In the genomic region with DNA sequence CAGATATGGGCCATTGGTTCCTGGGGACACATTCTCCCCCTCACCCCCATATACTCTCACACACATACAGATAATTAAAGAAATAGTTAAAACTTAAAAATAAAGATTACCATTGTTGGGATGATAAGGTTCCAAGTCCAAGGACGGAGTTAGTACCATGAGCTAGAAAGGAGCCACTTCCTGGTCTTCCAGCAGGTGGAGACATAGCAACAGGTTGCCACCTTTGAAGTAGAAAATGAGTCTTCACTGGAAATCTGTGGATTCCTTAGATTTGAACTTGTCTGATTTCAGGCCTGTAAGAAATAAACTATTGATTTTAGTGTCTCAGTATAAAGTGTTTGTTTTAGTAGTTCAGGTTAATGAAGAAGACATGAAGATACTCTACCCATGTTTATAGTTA, we compare ENCODE assay signal across 10 mouse cellular contexts.
DNase-seq lines count a peak whose midpoint lies in the region; ATAC-seq and TF ChIP-seq lines count a peak whose summit lies in the region.
"Had no signal": no experiment of that assay in that cellular context is flagged by ENCODE, and none has a peak within 500 bp of the region (broad histone marks: within the 10 kb centered on the region; RNA-seq: fewer than 3 reads in every experiment).

No protein-coding gene starts in this region.

- no peak for DNase-seq in gastrocnemius, adult 2 months
- DNase-seq in gastrocnemius, postnatal 10 days = no peak
- peak; percentile 2 for DNase-seq in liver
- no peak for DNase-seq in liver, embryonic 11.5 days (ENCODE audit: low spot score)
- no peak for DNase-seq in Patski (ENCODE audit: low read depth, low spot score)
- peak; percentile 39 to 53 for DNase-seq in kidney, postnatal 4 days
- no peak for DNase-seq in yolk sac, embryonic 10.5 days (ENCODE audit: low spot score)
- DNase-seq in cerebellum, adult 2 months = no peak

- H3K36me3 ChIP-seq in liver, embryonic 11.5 days (ENCODE audit: control insufficient read depth, insufficient read depth, low read length) = no peaks in the 10 kb centered on the region
- H3K36me3 ChIP-seq: forebrain, embryonic 10.5 days; limb, embryonic 12.5 days had no signal

- TF ChIP-seq CTCF in gastrocnemius, adult 2 months (IDR thresholded peaks at IDR 0.05) = peak; percentile 45
- peak; percentile 66 for TF ChIP-seq CTCF in Patski (IDR thresholded peaks at IDR 0.05)
- no peak for TF ChIP-seq CTCF in cerebellum, adult 2 months (IDR thresholded peaks at IDR 0.05; ENCODE audit: borderline replicate concordance, insufficient read depth, low read depth, low read length)

- WGBS in liver, embryonic 11.5 days = 30% methylated on average over 1 of the region's 1 CpGs
- WGBS in cerebellum, adult 2 months = 42% methylated on average over 1 of the region's 1 CpGs

- in situ Hi-C loops in Patski (cut with MboI; ENCODE audit: low pct_unique_long_range_greater_than_20kb) = no loop called here

- H3K27ac ChIP-seq in gastrocnemius, adult 2 months = no peak overlapping the region
- H3K27ac ChIP-seq in liver, embryonic 11.5 days (ENCODE audit: low read depth, low read length) = no peak overlapping the region
- H3K27ac ChIP-seq in cerebellum, adult 2 months (ENCODE audit: insufficient read depth, low read length) = no peak overlapping the region
- H3K27ac ChIP-seq: forebrain, embryonic 10.5 days; limb, embryonic 12.5 days had no signal

- CTCF ChIA-PET in Patski (lab: Charles Lee) = interaction anchor here (0.7 kb wide), 1 partner anchor 14 kb away, joined by 3 read pairs; no protein-coding TSS in a partner anchor

- H3K4me1 ChIP-seq in liver, embryonic 11.5 days (replicated peaks; ENCODE audit: control insufficient read depth, insufficient read depth, low read length) = no peaks in the 10 kb centered on the region
- H3K4me1 ChIP-seq in cerebellum, adult 2 months (ENCODE audit: control insufficient read depth, insufficient read depth, low read length) = no peaks in the 10 kb centered on the region
- H3K4me1 ChIP-seq: forebrain, embryonic 10.5 days; limb, embryonic 12.5 days had no signal

- H3K27me3 ChIP-seq in liver, embryonic 11.5 days (replicated peaks; ENCODE audit: control insufficient read depth, insufficient read depth, low read length) = no peaks in the 10 kb centered on the region
- H3K27me3 ChIP-seq in Patski = no peaks in the 10 kb centered on the region
- H3K27me3 ChIP-seq in cerebellum, adult 2 months (ENCODE audit: control insufficient read depth, insufficient read depth, low read length) = no peaks in the 10 kb centered on the region; the same call in 1 of the 2 replicates
- H3K27me3 ChIP-seq: limb, embryonic 12.5 days had no signal

- H3K4me3 ChIP-seq in gastrocnemius, adult 2 months = no peak overlapping the region
- H3K4me3 ChIP-seq in liver, embryonic 11.5 days (ENCODE audit: low read depth, low read length) = no peak overlapping the region
- no peak overlapping the region for H3K4me3 ChIP-seq in cerebellum, adult 2 months (replicated peaks; ENCODE audit: insufficient read depth, low read depth, low read length)
- H3K4me3 ChIP-seq: forebrain, embryonic 10.5 days; limb, embryonic 12.5 days had no signal

- intact Hi-C loops in gastrocnemius, adult 2 months (cut with DNase I) = no loop called here

- no peak for ATAC-seq in liver, embryonic 11.5 days (replicated peaks; ENCODE audit: low FRiP score)
- ATAC-seq in Patski = no peak

- POLR2A ChIA-PET in Patski (lab: Charles Lee) = no interaction called here

- no peak overlapping the region for H3K4me2 ChIP-seq in liver, embryonic 11.5 days
- H3K4me2 ChIP-seq: limb, embryonic 12.5 days had no signal

- no peak for TF ChIP-seq POLR2A in cerebellum, adult 2 months (IDR thresholded peaks at IDR 0.05; ENCODE audit: borderline replicate concordance, insufficient read depth, low read length)

- no peak overlapping the region for H3K9ac ChIP-seq in liver, embryonic 11.5 days (ENCODE audit: low read depth, low read length)
- H3K9ac ChIP-seq: limb, embryonic 12.5 days had no signal

- no peaks in the 10 kb centered on the region for H3K9me3 ChIP-seq in liver, embryonic 11.5 days (ENCODE audit: control insufficient read depth, low read length)
- H3K9me3 ChIP-seq: forebrain, embryonic 10.5 days had no signal

Comparison
In these comparisons a context has a peak if more than half of its experiments do, and no peak if none do; other contexts are left out.
1. DNase-seq: peak in liver (single experiment) and kidney, postnatal 4 days (2 of 2); none in gastrocnemius, adult 2 months (single experiment), gastrocnemius, postnatal 10 days (single experiment), liver, embryonic 11.5 days (single experiment), Patski (single experiment), yolk sac, embryonic 10.5 days (single experiment) and cerebellum, adult 2 months (0 of 2).